Mouse (Mus musculus) heart, embryonic 13.5 days (tissue): Measurements from ENCODE around the gene Smpdl3b. TPM values are rescaled to one million over a fixed set of nuclear protein-coding genes. Genes with fewer than 3 reads are reported as not detected.

Source experiments
- ATAC-seq: fragments of 200-750 bp; cut with Nextera tagmentation; 2 replicates; pipeline ENCODE4 v1.8.0; 2017; ENCODE audit warnings: moderate TSS enrichment; ENCODE audit not compliant: insufficient number of reproducible peaks, low FRiP score, low TSS enrichment; ENCODE audit errors: extremely low read depth
- H3K27ac ChIP-seq: fragments of 300-500 bp; sonication (generic); replicated peaks from 2 replicates; pipeline ENCODE4 v1.5.1; 2015; ENCODE audit warnings: moderate library complexity, mild to moderate bottlenecking, inconsistent platforms
- H3K27me3 ChIP-seq: fragments of 300-500 bp; sonication (generic); replicated peaks from 2 replicates; pipeline ENCODE4 v1.6.1; 2015; ENCODE audit warnings: mild to moderate bottlenecking, inconsistent platforms
- H3K36me3 ChIP-seq: fragments of 300-500 bp; sonication (generic); 2 replicates; pipeline ENCODE4 v1.6.1; 2015; ENCODE audit warnings: mild to moderate bottlenecking, inconsistent platforms
- H3K4me1 ChIP-seq: fragments of 300-500 bp; sonication (generic); 2 replicates; pipeline ENCODE4 v1.6.1; 2015; ENCODE audit warnings: inconsistent platforms
- H3K4me2 ChIP-seq: fragments of 300-500 bp; sonication (generic); 2 replicates; pipeline ENCODE4 v1.6.1; 2015; ENCODE audit warnings: inconsistent platforms, mild to moderate bottlenecking, moderate library complexity
- H3K4me3 ChIP-seq: fragments of 300-500 bp; sonication (generic); 2 replicates; pipeline ENCODE4 v1.5.1; 2015; ENCODE audit warnings: moderate library complexity, mild to moderate bottlenecking, inconsistent platforms
- H3K9ac ChIP-seq: fragments of 300-500 bp; sonication (generic); 2 replicates; pipeline ENCODE4 v1.6.1; 2015; ENCODE audit warnings: inconsistent platforms, mild to moderate bottlenecking, moderate library complexity
- H3K9me3 ChIP-seq: fragments of 300-500 bp; sonication (generic); 2 replicates; pipeline ENCODE4 v1.6.1; 2016; ENCODE audit warnings: inconsistent platforms
- WGBS: fragments of 180-500 bp; shearing (Covaris S2); methylation state at CpG from one replicate; pipeline ENCODE4 v1.1.7; 2015; ENCODE audit warnings: mixed read lengths; 5-methylcytosine and 5-hydroxymethylcytosine counted together
- polyA plus RNA-seq: library from polyadenylated mRNA; unstranded; fragments of >200 nt; fragmentation: Nextera tagmentation; extraction: Ambion mirVana; gene quantifications from 2 replicates; pipeline ENCODE4 v1.2.1, GENCODE M21; 2015

Gene Smpdl3b
- polyA plus RNA-seq, 1 experiment from 2014 or later, result 6.1 TPM

DNA sequence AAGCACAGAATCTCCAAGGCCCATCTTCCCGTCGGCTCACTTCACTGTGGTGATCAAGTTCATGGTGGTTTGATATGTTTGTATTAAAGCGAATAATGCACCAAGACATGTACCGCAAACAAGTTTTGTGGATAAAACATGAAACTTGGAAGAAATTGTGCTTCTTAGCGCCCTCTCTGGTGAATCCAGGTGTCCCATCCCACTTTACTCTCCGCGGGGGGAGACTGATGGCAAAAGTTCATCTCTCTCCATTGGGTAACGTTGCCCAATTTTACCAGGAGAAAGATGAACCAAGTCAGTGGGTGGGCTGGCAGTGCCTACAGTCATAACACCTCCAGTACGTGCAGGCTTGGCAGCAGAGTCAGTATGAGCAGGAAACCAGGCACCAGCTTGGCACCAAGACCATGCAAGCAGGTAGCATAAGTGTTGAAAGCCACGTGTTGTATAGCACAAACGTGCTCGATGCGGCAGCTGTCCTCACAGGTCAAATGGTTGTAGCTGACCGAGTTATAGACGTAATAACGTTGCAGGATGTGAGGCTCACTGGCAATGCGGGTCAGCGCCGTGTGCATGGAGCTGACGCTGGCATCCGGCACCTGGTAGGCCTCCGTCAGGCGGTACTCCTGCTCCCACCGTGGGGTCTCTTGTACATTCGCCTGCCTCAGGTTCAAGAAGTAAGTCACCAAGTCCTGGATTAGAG, 23.8 kb downstream of the Smpdl3b start:
- Histone ChIP-seq H3K4me1 (peaks cover 11% of the 10 kb centered on the region), H3K36me3 (no peaks in the 10 kb centered on the region), H3K9me3 (no peaks in the 10 kb centered on the region), H3K27me3 (no peaks in the 10 kb centered on the region), H3K4me3 (no peak overlapping the region), H3K9ac (no peak overlapping the region), H3K4me2 (no peak overlapping the region), H3K27ac (no peak overlapping the region)
- 89% methylated on average over 25 of the region's 25 CpGs for WGBS
- ATAC-seq, result no peak

DNA sequence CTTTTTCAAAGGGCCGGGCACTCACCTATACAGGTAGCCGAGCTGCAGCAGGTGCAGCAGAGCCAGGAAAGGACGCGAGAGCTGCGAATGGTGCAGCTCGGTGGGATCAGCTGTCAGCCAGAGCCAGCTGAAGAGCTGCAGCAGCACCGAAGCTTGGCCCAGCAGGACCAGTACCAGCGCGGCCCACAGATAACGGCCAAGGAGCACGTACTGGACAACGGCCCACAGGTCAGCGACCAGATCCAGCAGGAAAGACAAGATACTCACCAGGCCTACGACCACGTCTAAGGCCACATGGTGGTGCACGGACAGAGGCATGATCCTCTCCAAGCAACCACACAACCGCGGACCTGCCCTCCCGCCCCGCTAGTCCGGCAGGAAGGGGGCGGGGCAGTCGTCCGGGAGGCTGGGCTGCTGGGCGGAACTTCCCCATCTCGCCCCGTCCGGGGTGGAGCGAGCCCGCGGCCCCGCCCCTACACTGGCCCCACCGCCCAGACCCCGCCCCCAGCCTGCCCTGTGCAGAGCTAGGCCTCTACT, 24.8 kb downstream of the Smpdl3b start, which contains the start of gene Xkr8:
Xkr8 (minus strand) TSS at position 399 of the 537 bp plus-strand sequence.
- H3K27me3 ChIP-seq, result no peaks in the 10 kb centered on the region
- H3K4me1 ChIP-seq, result peaks cover 11% of the 10 kb centered on the region
- no peaks in the 10 kb centered on the region for H3K9me3 ChIP-seq
- H3K27ac ChIP-seq, result no peak within 1 kb of the TSS; the same call in 1 of the 2 replicates
- ATAC-seq, result peak; percentile 92
- H3K36me3 ChIP-seq, result peaks cover 10% of the 10 kb centered on the region; the same call in 1 of the 2 replicates
- peak within 1 kb of the TSS; percentile 82 for H3K9ac ChIP-seq
- WGBS, result 1% methylated on average over 34 of the region's 34 CpGs
- peak within 1 kb of the TSS; percentile 70 for H3K4me3 ChIP-seq
- peak within 1 kb of the TSS; percentile 97 for H3K4me2 ChIP-seq

DNA sequence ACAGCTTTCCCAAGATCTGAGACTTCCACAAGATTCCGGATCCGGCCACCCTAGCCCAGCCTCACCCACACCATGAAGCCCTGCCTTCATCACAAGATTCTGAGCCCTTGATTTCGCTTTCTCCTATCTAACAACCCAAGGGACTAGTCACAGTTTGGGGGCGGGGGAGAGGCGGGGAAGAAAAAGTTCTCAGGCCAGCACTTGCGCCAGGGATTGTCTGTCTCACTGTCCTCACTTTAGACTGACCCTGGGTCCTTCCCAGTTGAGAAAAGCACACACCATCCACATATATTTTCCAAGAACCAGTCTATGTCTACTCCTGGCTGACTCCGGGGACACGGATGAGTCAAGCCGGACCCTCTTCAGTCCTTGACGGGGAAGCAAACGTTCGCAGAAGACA, 25.4 kb downstream of the Smpdl3b start:
- no peaks in the 10 kb centered on the region for H3K9me3 ChIP-seq
- peak overlapping the region; percentile 70 for H3K4me3 ChIP-seq
- H3K27me3 ChIP-seq, result no peaks in the 10 kb centered on the region
- peaks cover 11% of the 10 kb centered on the region for H3K4me1 ChIP-seq
- WGBS, result 38% methylated on average over 12 of the region's 12 CpGs
- ATAC-seq, result no peak
- peak overlapping the region; percentile 97 for H3K4me2 ChIP-seq
- H3K9ac ChIP-seq, result peak overlapping the region; percentile 82
- no peak overlapping the region; the same call in 1 of the 2 replicates for H3K27ac ChIP-seq
- H3K36me3 ChIP-seq, result peaks cover 10% of the 10 kb centered on the region; the same call in 1 of the 2 replicates

DNA sequence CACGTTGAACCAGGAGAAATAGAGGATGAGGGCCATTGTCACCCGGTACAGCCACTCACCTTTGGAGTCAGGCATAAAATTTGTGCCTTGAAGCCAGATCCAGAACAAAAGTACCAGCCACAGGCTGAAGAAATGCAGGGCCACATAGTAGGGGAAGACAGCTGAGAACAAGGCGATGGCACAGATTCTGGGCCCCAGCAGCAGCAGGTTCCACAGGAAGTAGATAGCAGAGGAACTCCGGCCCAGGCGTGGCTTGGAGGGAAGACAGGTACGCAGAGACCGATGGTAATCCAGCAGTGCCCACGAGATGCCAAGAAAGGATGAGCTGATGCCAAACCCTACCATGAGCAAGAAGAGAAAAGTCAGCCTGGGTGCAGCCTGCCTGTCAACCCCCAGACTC, 28.8 kb downstream of the Smpdl3b start:
- no peak for ATAC-seq
- H3K4me3 ChIP-seq, result no peak overlapping the region
- no peaks in the 10 kb centered on the region for H3K9me3 ChIP-seq
- H3K9ac ChIP-seq, result no peak overlapping the region
- peaks cover 21% of the 10 kb centered on the region for H3K4me1 ChIP-seq
- no peak overlapping the region for H3K4me2 ChIP-seq
- peaks cover 25% of the 10 kb centered on the region for H3K36me3 ChIP-seq
- 81% methylated on average over 8 of the region's 8 CpGs for WGBS
- H3K27me3 ChIP-seq, result no peaks in the 10 kb centered on the region
- H3K27ac ChIP-seq, result no peak overlapping the region

DNA sequence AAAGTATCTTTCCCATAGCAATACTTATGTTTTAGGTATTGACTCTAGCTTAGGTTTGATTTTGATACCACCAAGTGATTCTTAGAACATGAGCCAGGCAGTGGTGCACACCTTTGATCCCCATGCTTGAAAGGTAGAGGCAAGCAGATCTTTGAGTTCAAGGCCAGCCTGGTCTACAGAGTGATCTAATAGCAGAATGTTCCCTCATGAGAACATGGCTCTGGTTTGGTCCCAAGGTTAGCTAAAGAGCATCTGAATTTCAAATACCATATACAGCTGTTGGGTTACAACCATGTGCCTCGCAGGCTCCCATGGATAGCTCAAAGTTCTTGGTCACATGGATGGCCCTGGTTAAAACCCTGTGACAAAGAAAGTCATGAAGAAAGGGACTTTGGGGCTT, 38.8 kb downstream of the Smpdl3b start:
- Histone ChIP-seq H3K4me2 (no peak overlapping the region), H3K9ac (no peak overlapping the region), H3K4me3 (no peak overlapping the region), H3K27me3 (no peaks in the 10 kb centered on the region), H3K27ac (no peak overlapping the region), H3K4me1 (no peaks in the 10 kb centered on the region), H3K9me3 (no peaks in the 10 kb centered on the region), H3K36me3 (peaks cover 81% of the 10 kb centered on the region)
- ATAC-seq, result no peak
- WGBS, result 92% methylated on average over 1 of the region's 1 CpGs

DNA sequence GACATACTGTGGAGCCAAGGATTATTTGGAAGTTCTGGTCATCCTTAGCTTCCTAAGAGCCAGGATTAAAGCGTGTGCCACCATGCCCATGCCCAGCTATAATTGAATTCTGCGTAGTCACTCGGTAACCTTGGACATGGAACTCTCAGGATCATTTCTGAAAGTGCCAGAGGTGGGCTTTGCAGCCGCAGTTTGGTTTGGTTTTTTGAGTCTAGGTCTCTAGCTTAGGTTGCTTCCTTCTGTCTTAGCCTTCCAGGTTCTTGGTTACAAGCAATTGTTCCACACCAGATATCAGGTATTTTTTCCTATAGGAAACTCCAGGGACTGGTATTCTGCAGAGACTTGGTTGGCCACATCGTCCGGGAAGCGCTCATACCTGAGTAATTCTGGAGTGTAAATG, 43.9 kb downstream of the Smpdl3b start:
- Histone ChIP-seq H3K4me1 (no peaks in the 10 kb centered on the region), H3K9ac (no peak overlapping the region), H3K36me3 (peaks cover 79% of the 10 kb centered on the region), H3K27me3 (no peaks in the 10 kb centered on the region), H3K27ac (no peak overlapping the region), H3K4me2 (no peak overlapping the region), H3K4me3 (no peak overlapping the region), H3K9me3 (no peaks in the 10 kb centered on the region)
- no peak for ATAC-seq
- WGBS, result 93% methylated on average over 7 of the region's 7 CpGs

DNA sequence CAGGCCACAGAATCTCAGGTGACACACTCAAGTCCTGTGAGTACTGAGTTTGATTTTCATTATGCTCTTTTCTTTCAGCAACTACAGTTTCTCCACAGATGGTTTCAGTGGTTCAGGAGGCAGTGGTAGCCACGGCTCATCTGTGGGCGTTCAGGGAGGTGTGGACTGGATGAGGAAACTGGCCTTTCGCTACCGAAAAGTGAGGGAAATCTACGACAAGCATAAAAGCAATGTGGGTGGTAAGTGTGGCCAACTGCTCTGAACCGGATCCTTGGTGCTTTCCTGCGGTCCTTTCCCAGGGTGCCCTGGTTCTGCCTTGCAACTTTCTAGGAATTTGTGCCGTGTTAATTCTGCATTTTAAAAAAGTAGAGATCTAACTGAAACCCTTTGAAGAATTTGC, 50.2 kb downstream of the Smpdl3b start:
- H3K36me3 ChIP-seq, result peaks cover 94% of the 10 kb centered on the region
- 95% methylated on average over 8 of the region's 8 CpGs for WGBS

DNA sequence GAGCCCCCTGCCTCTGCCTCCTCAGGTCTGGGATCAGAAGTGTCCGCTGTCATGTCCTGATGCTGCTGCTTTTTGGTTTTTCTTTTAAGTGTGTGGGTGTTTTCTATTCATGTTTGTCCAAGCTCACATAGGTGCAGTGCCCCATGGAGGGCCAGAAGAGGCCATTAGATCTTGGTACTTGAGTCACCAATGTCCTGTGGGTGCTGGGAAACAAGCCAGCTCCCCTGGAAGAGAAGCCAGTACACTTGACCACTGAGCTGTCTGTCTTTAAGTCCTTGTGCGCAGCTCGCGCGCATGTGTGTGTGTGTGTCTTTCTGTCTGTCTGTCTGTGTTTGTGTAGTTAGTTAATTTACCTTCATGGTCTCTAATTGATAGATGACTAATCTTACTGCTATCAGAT, 55.0 kb downstream of the Smpdl3b start:
- H3K9ac ChIP-seq, result no peak overlapping the region
- no peak overlapping the region for H3K4me2 ChIP-seq
- ATAC-seq, result no peak
- no peak overlapping the region for H3K27ac ChIP-seq
- 97% methylated on average over 5 of the region's 5 CpGs for WGBS
- no peaks in the 10 kb centered on the region for H3K4me1 ChIP-seq
- H3K4me3 ChIP-seq, result no peak overlapping the region
- no peaks in the 10 kb centered on the region for H3K9me3 ChIP-seq
- H3K36me3 ChIP-seq, result peaks cover 94% of the 10 kb centered on the region
- no peaks in the 10 kb centered on the region for H3K27me3 ChIP-seq

More for the DNA sequence above, 50.2 kb downstream of the Smpdl3b start:
- Histone ChIP-seq H3K27ac (no peak overlapping the region), H3K9ac (no peak overlapping the region), H3K9me3 (no peaks in the 10 kb centered on the region), H3K27me3 (no peaks in the 10 kb centered on the region), H3K4me1 (no peaks in the 10 kb centered on the region), H3K4me3 (no peak overlapping the region), H3K4me2 (no peak overlapping the region)
- ATAC-seq, result no peak

DNA sequence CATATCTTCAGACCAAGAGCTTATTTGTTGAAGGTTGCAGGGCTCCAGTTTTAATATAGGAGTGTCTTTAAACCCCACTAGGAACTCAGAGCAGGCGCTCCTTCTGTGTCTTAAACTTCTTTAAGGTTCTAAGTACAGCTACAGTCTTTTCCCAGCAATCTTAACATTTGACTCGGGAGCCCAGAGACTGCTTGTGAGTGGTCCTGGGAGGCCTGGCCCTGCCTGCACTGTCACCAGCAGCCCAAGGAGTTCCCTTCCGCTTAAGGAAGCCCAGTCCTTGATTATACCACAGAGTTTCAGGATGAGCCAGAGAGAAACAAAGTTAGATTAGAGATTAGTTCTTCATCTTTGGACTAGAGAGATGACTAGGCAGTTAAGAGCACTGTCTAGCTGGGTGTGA, 63.7 kb downstream of the Smpdl3b start:
- Histone ChIP-seq H3K27me3 (no peaks in the 10 kb centered on the region), H3K9me3 (no peaks in the 10 kb centered on the region), H3K36me3 (peaks cover 76% of the 10 kb centered on the region), H3K4me3 (no peak overlapping the region), H3K9ac (no peak overlapping the region), H3K4me1 (no peaks in the 10 kb centered on the region), H3K27ac (no peak overlapping the region), H3K4me2 (no peak overlapping the region)
- ATAC-seq, result no peak
- 89% methylated on average over 3 of the region's 3 CpGs for WGBS

DNA sequence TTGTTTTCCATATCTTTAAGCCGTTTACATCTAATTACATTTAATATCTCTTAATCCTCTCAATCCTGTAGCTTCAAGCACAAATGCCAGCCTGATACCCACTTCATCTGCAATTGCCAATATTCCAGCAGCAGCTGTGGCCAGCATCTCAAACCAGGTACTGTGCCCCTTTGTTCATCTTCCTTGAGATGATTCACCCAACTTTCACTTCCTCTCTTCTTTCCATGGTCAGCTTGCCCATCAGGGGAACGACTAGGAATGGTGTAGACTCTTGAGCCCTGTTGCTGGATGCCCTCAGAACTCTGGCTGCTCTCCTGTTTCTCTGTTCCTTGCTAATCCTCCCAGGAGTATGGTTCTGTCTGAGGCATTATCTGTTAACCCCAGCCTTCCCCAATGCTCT, 67.4 kb downstream of the Smpdl3b start:
- Histone ChIP-seq H3K9ac (no peak overlapping the region), H3K27ac (no peak overlapping the region), H3K27me3 (no peaks in the 10 kb centered on the region), H3K4me2 (no peak overlapping the region), H3K36me3 (peaks cover 74% of the 10 kb centered on the region), H3K9me3 (no peaks in the 10 kb centered on the region), H3K4me3 (no peak overlapping the region), H3K4me1 (no peaks in the 10 kb centered on the region)
- 81% methylated on average over 2 of the region's 2 CpGs for WGBS
- no peak for ATAC-seq
